Mouse (Mus musculus): ENCODE measurements at regions not wholly inside any gene's neighbourhood (a gene's known extent, or its start where the extent isn't known, plus 50 kb on each side); places are given as distances from the start of the nearest gene placed in this dataset.
A peak's percentile ranks its signal among the peaks of the same experiment; 100 is the strongest.

DNA sequence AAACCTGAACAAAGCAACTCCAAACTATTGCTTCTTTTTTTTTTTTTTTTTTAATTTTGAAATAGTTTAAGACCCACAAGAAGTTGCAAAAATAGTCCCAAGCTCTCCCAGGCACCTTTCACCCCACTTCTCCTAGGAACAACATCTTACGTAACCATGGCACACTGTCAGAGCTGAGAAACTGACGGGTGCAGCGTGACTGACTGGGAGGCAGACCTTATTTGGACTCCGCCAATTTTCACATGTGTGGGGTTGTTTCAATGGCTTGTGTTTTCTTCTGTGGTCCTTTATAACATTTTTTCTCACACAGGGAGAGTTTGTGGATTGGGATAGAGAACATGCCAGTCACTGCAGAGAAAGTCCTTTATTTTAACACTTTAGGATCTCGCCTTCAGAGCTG, 66.6 kb downstream of the Lsm3 start:
- Histone ChIP-seq H3K27ac (ENCODE audit: low read depth, low read length) (no peak overlapping the region), H3K4me3 (ENCODE audit: low read depth, low read length) (no peak overlapping the region), H3K36me3 (ENCODE audit: control insufficient read depth, insufficient read depth) (no peaks in the 10 kb centered on the region), H3K4me2 (replicated peaks; ENCODE audit: low read depth) (no peak overlapping the region), H3K9ac (ENCODE audit: low read depth, low read length) (no peak overlapping the region), H3K27me3 (replicated peaks; ENCODE audit: control insufficient read depth, insufficient read depth, low read length) (no peaks in the 10 kb centered on the region), H3K4me1 (replicated peaks; ENCODE audit: control insufficient read depth, insufficient read depth, low read length) (no peaks in the 10 kb centered on the region), H3K9me3 (ENCODE audit: control insufficient read depth) (no peaks in the 10 kb centered on the region)
- ATAC-seq = no peak
- no peak for TF ChIP-seq CTCF (IDR thresholded peaks at IDR 0.05; ENCODE audit: low read depth)
- WGBS = 87% methylated on average over 5 of the region's 5 CpGs

DNA sequence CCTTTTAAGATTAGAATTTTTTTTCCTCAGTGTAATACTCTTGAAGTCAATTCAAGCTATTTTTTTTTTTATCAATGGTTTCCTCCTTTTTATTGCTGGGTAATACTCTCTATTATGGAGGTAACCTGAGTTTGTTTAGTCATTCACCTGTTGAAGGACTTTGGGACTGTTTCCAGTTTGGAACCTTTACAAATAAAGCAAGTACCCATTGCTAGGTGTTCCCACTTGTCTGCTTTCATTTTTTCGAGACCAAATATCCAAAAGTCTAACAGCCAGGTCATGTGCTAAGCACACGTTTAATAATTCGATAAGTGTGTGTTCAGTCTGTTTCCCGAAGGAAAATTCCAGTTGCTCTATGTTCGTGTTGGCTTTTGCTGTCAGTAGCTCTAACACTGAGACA, 67.6 kb downstream of the Lsm3 start:
- Histone ChIP-seq H3K9ac (ENCODE audit: low read depth, low read length) (no peak overlapping the region), H3K4me3 (ENCODE audit: low read depth, low read length) (no peak overlapping the region), H3K27me3 (replicated peaks; ENCODE audit: control insufficient read depth, insufficient read depth, low read length) (no peaks in the 10 kb centered on the region), H3K4me1 (replicated peaks; ENCODE audit: control insufficient read depth, insufficient read depth, low read length) (no peaks in the 10 kb centered on the region), H3K4me2 (replicated peaks; ENCODE audit: low read depth) (no peak overlapping the region), H3K27ac (ENCODE audit: low read depth, low read length) (no peak overlapping the region), H3K36me3 (ENCODE audit: control insufficient read depth, insufficient read depth) (no peaks in the 10 kb centered on the region), H3K9me3 (ENCODE audit: control insufficient read depth) (no peaks in the 10 kb centered on the region)
- no peak for ATAC-seq
- TF ChIP-seq CTCF (IDR thresholded peaks at IDR 0.05; ENCODE audit: low read depth) = no peak
- 82% methylated on average over 5 of the region's 5 CpGs for WGBS

DNA sequence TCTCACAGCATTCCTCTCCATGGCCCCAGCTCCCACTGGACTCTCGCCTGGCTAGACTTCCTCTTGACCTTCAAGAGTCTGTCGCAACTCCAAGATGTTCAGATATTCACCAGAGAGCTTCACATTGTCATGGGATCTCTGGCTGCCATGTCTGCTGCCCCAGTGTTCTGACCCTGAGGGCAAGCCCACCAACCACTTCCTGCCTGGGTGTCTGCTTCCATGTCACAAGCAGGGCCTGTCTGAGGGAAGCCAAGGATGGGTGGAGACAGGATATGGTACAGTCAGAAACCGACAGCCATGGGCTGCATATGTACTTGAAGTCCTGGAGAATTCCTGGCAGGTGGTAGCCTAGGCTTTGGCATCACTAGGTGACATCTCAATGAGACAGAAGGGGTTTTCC, 69.8 kb downstream of the Lsm3 start:
- H3K4me3 ChIP-seq (ENCODE audit: low read depth, low read length) = no peak overlapping the region
- no peak for ATAC-seq
- TF ChIP-seq CTCF (IDR thresholded peaks at IDR 0.05; ENCODE audit: low read depth) = no peak
- no peaks in the 10 kb centered on the region for H3K36me3 ChIP-seq (ENCODE audit: control insufficient read depth, insufficient read depth)
- H3K4me1 ChIP-seq (replicated peaks; ENCODE audit: control insufficient read depth, insufficient read depth, low read length) = no peaks in the 10 kb centered on the region
- H3K9ac ChIP-seq (ENCODE audit: low read depth, low read length) = no peak overlapping the region
- WGBS = 61% methylated on average over 3 of the region's 3 CpGs
- no peaks in the 10 kb centered on the region for H3K9me3 ChIP-seq (ENCODE audit: control insufficient read depth)
- no peak overlapping the region for H3K27ac ChIP-seq (ENCODE audit: low read depth, low read length)
- no peak overlapping the region for H3K4me2 ChIP-seq (replicated peaks; ENCODE audit: low read depth)
- no peaks in the 10 kb centered on the region for H3K27me3 ChIP-seq (replicated peaks; ENCODE audit: control insufficient read depth, insufficient read depth, low read length)

DNA sequence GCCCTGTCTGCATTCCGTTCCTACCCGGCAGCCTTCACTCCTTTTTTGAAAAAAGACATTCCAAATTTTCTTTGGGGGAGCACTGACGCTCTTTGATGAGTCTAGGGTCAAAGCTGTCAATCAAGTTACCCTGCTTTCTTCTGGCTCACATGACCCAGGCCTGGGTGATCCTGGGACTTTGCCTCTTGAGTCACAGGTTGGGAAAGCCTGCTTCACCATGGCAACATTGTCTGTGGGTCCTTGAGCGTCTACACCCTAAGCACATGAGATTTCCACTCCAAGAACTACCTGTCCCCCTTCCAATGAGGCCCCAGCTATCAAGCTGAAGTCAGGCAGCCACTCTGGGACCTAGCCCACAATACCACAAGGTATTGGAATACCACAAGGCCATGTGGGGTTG, 73.5 kb downstream of the Lsm3 start:
- no peak for TF ChIP-seq CTCF (IDR thresholded peaks at IDR 0.05; ENCODE audit: low read depth)
- ATAC-seq = peak; percentile 76
- Histone ChIP-seq H3K9me3 (ENCODE audit: control insufficient read depth) (no peaks in the 10 kb centered on the region), H3K9ac (ENCODE audit: low read depth, low read length) (no peak overlapping the region), H3K27me3 (replicated peaks; ENCODE audit: control insufficient read depth, insufficient read depth, low read length) (no peaks in the 10 kb centered on the region), H3K4me2 (replicated peaks; ENCODE audit: low read depth) (no peak overlapping the region), H3K27ac (ENCODE audit: low read depth, low read length) (no peak overlapping the region), H3K4me3 (ENCODE audit: low read depth, low read length) (no peak overlapping the region), H3K36me3 (ENCODE audit: control insufficient read depth, insufficient read depth) (no peaks in the 10 kb centered on the region), H3K4me1 (replicated peaks; ENCODE audit: control insufficient read depth, insufficient read depth, low read length) (no peaks in the 10 kb centered on the region)
- 52% methylated on average over 4 of the region's 4 CpGs for WGBS

DNA sequence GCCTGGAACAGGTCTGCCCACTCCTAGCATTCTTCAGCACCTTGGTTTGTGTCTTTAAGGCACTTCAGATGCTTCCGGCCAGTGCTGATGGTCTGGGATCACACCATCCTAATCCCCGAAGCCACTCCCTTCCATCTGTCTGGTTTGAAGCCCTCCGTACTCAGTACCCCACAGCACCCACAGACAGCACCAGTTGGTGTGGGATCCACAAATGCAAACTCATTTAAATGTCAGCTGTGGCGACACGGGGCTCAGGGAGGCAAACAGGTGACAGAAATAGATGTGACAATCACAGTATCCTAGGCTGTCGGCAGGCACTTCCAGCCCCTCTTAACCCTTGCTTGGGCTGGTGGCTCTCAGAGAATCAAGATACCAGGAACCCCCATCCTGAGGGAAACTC, 74.7 kb downstream of the Lsm3 start:
- no peaks in the 10 kb centered on the region for H3K4me1 ChIP-seq (replicated peaks; ENCODE audit: control insufficient read depth, insufficient read depth, low read length)
- no peaks in the 10 kb centered on the region for H3K36me3 ChIP-seq (ENCODE audit: control insufficient read depth, insufficient read depth)
- WGBS = 58% methylated on average over 6 of the region's 6 CpGs
- H3K9ac ChIP-seq (ENCODE audit: low read depth, low read length) = 0 out of 2 replicates have a peak overlapping the region, but pooled peaks have one; percentile 5
- ATAC-seq = no peak
- no peak overlapping the region for H3K4me3 ChIP-seq (ENCODE audit: low read depth, low read length)
- no peaks in the 10 kb centered on the region for H3K9me3 ChIP-seq (ENCODE audit: control insufficient read depth)
- no peak overlapping the region for H3K27ac ChIP-seq (ENCODE audit: low read depth, low read length)
- H3K4me2 ChIP-seq (replicated peaks; ENCODE audit: low read depth) = no peak overlapping the region
- H3K27me3 ChIP-seq (replicated peaks; ENCODE audit: control insufficient read depth, insufficient read depth, low read length) = no peaks in the 10 kb centered on the region
- TF ChIP-seq CTCF (IDR thresholded peaks at IDR 0.05; ENCODE audit: low read depth) = no peak

DNA sequence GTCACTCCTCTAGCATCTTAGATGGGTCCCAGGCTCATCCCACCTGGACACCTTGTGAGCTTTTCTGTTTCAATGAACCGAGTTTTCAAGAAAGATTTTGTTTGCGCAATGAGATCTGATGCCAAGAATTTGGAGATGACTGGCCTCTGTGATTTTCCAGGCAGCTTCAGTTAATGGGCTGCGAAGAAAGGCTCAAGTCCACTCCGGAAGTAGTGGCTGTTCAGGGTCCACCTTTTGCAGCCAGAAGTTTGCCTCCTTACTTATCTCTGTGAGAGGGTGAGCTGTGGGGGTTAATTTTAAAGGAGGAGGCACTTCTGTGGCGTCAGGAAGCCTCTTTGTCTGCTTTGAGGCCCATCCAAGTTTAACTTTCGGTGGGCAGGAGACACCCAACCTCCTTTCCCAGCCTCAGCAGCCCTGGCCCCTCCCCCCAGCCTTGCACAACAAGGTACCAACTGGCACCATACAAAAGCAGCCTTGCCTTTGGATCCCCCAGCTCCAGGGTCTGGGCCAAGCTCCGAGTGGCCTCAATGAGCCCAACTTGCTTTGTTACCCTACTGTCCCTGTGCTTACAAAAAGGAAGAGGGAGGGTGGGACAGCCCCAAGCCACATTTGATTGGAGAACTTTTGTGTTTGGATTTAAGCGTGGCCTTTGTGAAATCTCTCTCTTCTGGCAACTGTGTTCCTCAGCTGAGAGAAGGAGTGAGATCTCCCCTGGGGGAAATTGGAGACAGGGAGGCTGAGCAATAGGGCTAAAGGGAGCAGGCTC, 75.3 kb downstream of the Lsm3 start:
- Histone ChIP-seq H3K9ac (ENCODE audit: low read depth, low read length) (0 out of 2 replicates have a peak overlapping the region, but pooled peaks have one; percentile 5), H3K4me1 (replicated peaks; ENCODE audit: control insufficient read depth, insufficient read depth, low read length) (no peaks in the 10 kb centered on the region), H3K36me3 (ENCODE audit: control insufficient read depth, insufficient read depth) (no peaks in the 10 kb centered on the region), H3K27ac (ENCODE audit: low read depth, low read length) (no peak overlapping the region), H3K27me3 (replicated peaks; ENCODE audit: control insufficient read depth, insufficient read depth, low read length) (no peaks in the 10 kb centered on the region), H3K9me3 (ENCODE audit: control insufficient read depth) (no peaks in the 10 kb centered on the region), H3K4me2 (replicated peaks; ENCODE audit: low read depth) (no peak overlapping the region), H3K4me3 (ENCODE audit: low read depth, low read length) (no peak overlapping the region)
- no peak for TF ChIP-seq CTCF (IDR thresholded peaks at IDR 0.05; ENCODE audit: low read depth)
- 42% methylated on average over 8 of the region's 8 CpGs for WGBS
- no peak for ATAC-seq
